Mouse (Mus musculus): ENCODE results near the gene Gm614.

DNA sequence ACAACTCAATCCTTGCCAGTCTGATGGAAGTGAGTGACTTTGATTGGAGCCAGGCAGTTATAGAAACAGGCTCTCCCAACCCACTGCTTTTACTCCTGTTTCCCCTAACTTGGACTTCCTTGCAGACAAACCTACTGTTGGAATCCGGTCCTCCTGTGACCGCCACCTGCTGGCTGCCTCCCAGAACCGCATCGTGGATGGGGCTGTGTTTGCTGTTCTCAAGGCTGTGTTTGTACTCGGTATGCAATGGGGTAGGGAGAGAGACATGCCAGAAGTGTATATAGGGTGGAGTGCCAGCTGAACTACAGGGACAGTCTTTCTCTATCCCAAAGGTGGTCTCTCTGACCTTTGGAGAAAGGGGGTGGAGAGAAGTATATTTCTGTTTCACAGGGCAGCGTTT lies 21.7 kb upstream of the Gm614 start:
- TF ChIP-seq CTCF (conservative IDR thresholded peaks at IDR 0.05; ENCODE audit: insufficient read depth, insufficient read length, low read depth, low read length) = peak; percentile 71
- no peak for TF ChIP-seq POLR2A (IDR thresholded peaks at IDR 0.05; ENCODE audit: low read depth, low read length)

Data from kidney, adult 2 months (tissue).